ENCODE assay signal across 9 mouse cellular contexts in genomic region chr5:140792233-140792632, GRCm38 (mm10). TPM values are rescaled to one million over a fixed set of nuclear protein-coding genes. Genes with fewer than 3 reads are reported as not detected.
DNase-seq lines count a peak whose midpoint lies in the region; ATAC-seq and TF ChIP-seq lines count a peak whose summit lies in the region.
"Had no signal": no experiment of that assay in that cellular context is flagged by ENCODE, and none has a peak within 500 bp of the region (broad histone marks: within the 10 kb centered on the region; RNA-seq: fewer than 3 reads in every experiment).

No protein-coding gene starts in this region.

- no peak for ATAC-seq in heart, embryonic 16.5 days (replicated peaks; ENCODE audit: extremely low read depth, insufficient read depth, low FRiP score)
- no peak for ATAC-seq in hindbrain, embryonic 12.5 days (ENCODE audit: low FRiP score)
- ATAC-seq in midbrain, embryonic 11.5 days (ENCODE audit: low FRiP score), result no peak
- no peak for ATAC-seq in monocyte, adult 5-6 weeks (replicated peaks; ENCODE audit: insufficient number of reproducible peaks, low FRiP score, low TSS enrichment, poor library complexity, severe bottlenecking)

- H3K4me3 ChIP-seq in heart, embryonic 16.5 days (ENCODE audit: low read length), result no peak overlapping the region
- no peak overlapping the region for H3K4me3 ChIP-seq in bone marrow, adult 2 months (replicated peaks; ENCODE audit: control insufficient read depth, low read depth, low read length)
- H3K4me3 ChIP-seq in hindbrain, embryonic 12.5 days, result no peak overlapping the region
- H3K4me3 ChIP-seq in midbrain, embryonic 11.5 days (ENCODE audit: low read depth, low read length), result no peak overlapping the region

- H3K4me1 ChIP-seq in heart, embryonic 16.5 days (ENCODE audit: control insufficient read depth, insufficient read depth, low read length), result peaks cover 69% of the 10 kb centered on the region
- H3K4me1 ChIP-seq in bone marrow, adult 2 months (ENCODE audit: control insufficient read depth, insufficient read depth, low read length), result peaks cover 10% of the 10 kb centered on the region; the same call in 1 of the 2 replicates
- peaks cover 54% of the 10 kb centered on the region for H3K4me1 ChIP-seq in hindbrain, embryonic 12.5 days
- peaks cover 18% of the 10 kb centered on the region for H3K4me1 ChIP-seq in midbrain, embryonic 11.5 days (ENCODE audit: control insufficient read depth, insufficient read depth, low read length)

- no peak for TF ChIP-seq POLR2A in bone marrow, adult 2 months (IDR thresholded peaks at IDR 0.05; ENCODE audit: borderline replicate concordance, control insufficient read depth, low read depth, low read length)

- WGBS in heart, embryonic 16.5 days, result 49% methylated on average over 5 of the region's 5 CpGs
- 55% methylated on average over 5 of the region's 5 CpGs for WGBS in bone marrow, adult 2 months
- 70% methylated on average over 5 of the region's 5 CpGs for WGBS in hindbrain, embryonic 12.5 days
- WGBS in midbrain, embryonic 11.5 days, result 54% methylated on average over 5 of the region's 5 CpGs

- H3K9me3 ChIP-seq in heart, embryonic 16.5 days (replicated peaks; ENCODE audit: control insufficient read depth, low read length), result no peaks in the 10 kb centered on the region
- no peaks in the 10 kb centered on the region for H3K9me3 ChIP-seq in hindbrain, embryonic 12.5 days (replicated peaks)
- no peaks in the 10 kb centered on the region for H3K9me3 ChIP-seq in midbrain, embryonic 11.5 days (ENCODE audit: control insufficient read depth, low read length)

- H3K27ac ChIP-seq in heart, embryonic 16.5 days (ENCODE audit: low read length), result peak overlapping the region; percentile 78; the same call in 1 of the 2 replicates
- H3K27ac ChIP-seq in bone marrow, adult 2 months (ENCODE audit: control insufficient read depth, insufficient read depth, low read depth, low read length, poor library complexity), result peak overlapping the region; percentile 40; the same call in 1 of the 2 replicates
- peak overlapping the region; percentile 85 for H3K27ac ChIP-seq in hindbrain, embryonic 12.5 days
- peak overlapping the region; percentile 50; the same call in 1 of the 2 replicates for H3K27ac ChIP-seq in midbrain, embryonic 11.5 days (ENCODE audit: low read depth, low read length)

- H3K4me2 ChIP-seq in heart, embryonic 16.5 days (ENCODE audit: low read depth, low read length), result no peak overlapping the region
- H3K4me2 ChIP-seq in hindbrain, embryonic 12.5 days (replicated peaks), result no peak overlapping the region
- no peak overlapping the region for H3K4me2 ChIP-seq in midbrain, embryonic 11.5 days

- H3K27me3 ChIP-seq in heart, embryonic 16.5 days (ENCODE audit: control insufficient read depth, insufficient read depth, low read length), result no peaks in the 10 kb centered on the region
- no peaks in the 10 kb centered on the region for H3K27me3 ChIP-seq in hindbrain, embryonic 12.5 days
- H3K27me3 ChIP-seq in midbrain, embryonic 11.5 days (ENCODE audit: control insufficient read depth, insufficient read depth, low read length), result no peaks in the 10 kb centered on the region

- intact Hi-C loops in heart, postnatal 10 days (cut with DNase I), result loop anchor here (5.0 kb wide), 1 partner anchor 40 kb away; no protein-coding TSS in a partner anchor

- TF ChIP-seq CTCF in bone marrow, adult 2 months (IDR thresholded peaks at IDR 0.05; ENCODE audit: control insufficient read depth, insufficient read depth, low read length), result no peak

- no peaks in the 10 kb centered on the region for H3K36me3 ChIP-seq in heart, embryonic 16.5 days (ENCODE audit: control insufficient read depth, insufficient read depth)
- no peaks in the 10 kb centered on the region for H3K36me3 ChIP-seq in hindbrain, embryonic 12.5 days
- no peaks in the 10 kb centered on the region for H3K36me3 ChIP-seq in midbrain, embryonic 11.5 days (ENCODE audit: control insufficient read depth, insufficient read depth, low read length)

- DNase-seq in heart, postnatal 10 days, result no peak
- no peak for DNase-seq in midbrain, embryonic 11.5 days (ENCODE audit: low spot score, missing footprints)
- no peak for DNase-seq in urinary bladder, postnatal 4 days (ENCODE audit: low spot score in 2 of 2)
- no peak for DNase-seq in cerebellum, postnatal 14 days
- DNase-seq: kidney, postnatal 4 days had no signal

- H3K9ac ChIP-seq in heart, embryonic 16.5 days (ENCODE audit: low read length), result no peak overlapping the region
- no peak overlapping the region for H3K9ac ChIP-seq in hindbrain, embryonic 12.5 days
- H3K9ac ChIP-seq in midbrain, embryonic 11.5 days (ENCODE audit: low read length), result 0 out of 2 replicates have a peak overlapping the region, but pooled peaks have one; percentile 24

RNA-seq across cellular contexts. Expression of gene Gna12, which starts 38.0 kb away (rescaled TPM):
- 7.1 and 11.0 TPM in 2 replicates for polyA plus RNA-seq in heart, embryonic 16.5 days (2015; fragmentation: Nextera tagmentation; extraction: Ambion mirVana)
- 10 to 100 TPM; 87.4 to 89.9 TPM for total RNA-seq in heart, postnatal 10 days (2021)
- 12.3 and 15.8 TPM in 2 replicates for polyA plus RNA-seq in bone marrow, adult 2 months (2011; ENCODE audit: insufficient read depth, insufficient read length, low replicate concordance, missing spikeins)
- polyA plus RNA-seq in hindbrain, embryonic 12.5 days (2016; fragmentation: Nextera tagmentation; extraction: Ambion mirVana), result 57.8 and 60.5 TPM in 2 replicates
- polyA plus RNA-seq in midbrain, embryonic 11.5 days (2014; fragmentation: Nextera tagmentation; extraction: Ambion mirVana), result 25.8 and 33.4 TPM in 2 replicates
- 10.1 to 11.7 TPM (median 10.6 TPM) in 3 replicates for total RNA-seq in monocyte, adult 5-6 weeks (2017)
